Mouse (Mus musculus): ENCODE data around the gene Dock10. TPM values are rescaled to one million over a fixed set of nuclear protein-coding genes. Genes with fewer than 3 reads are reported as not detected.

Dock10 gene
- total RNA-seq (2023), result 100 to 1,000 TPM; 348 to 398 TPM

GRCm38 (mm10) chr1:80757977-80758797, at the start of gene Dock10:
Gene Dock10 (minus strand): TSS chr1:80758527.

GRCm38 (mm10) chr1:80461348-80461747, 297.0 kb downstream of the Dock10 start, which contains the start of gene Gm45261:
Gene Gm45261 (minus strand): TSS chr1:80461448.

All from B cell, adult 67 days (primary cell).